Mouse (Mus musculus) lung, embryonic 14.5 days (tissue): ENCODE results near the gene 3110009E18Rik. TPM values are rescaled to one million over a fixed set of nuclear protein-coding genes. Genes with fewer than 3 reads are reported as not detected.

Source experiments
- ATAC-seq: fragments of 200-750 bp; cut with Nextera tagmentation; 2 replicates; pipeline ENCODE4 v1.8.0; 2017; ENCODE audit warnings: mild to moderate bottlenecking, moderate TSS enrichment, moderate library complexity; ENCODE audit not compliant: insufficient read depth
- DNase-seq: peaks from one replicate; pipeline ENCODE4 v3.0.0-alpha.2; 2015
- H3K27ac ChIP-seq: fragments of 300-500 bp; sonication (generic); 2 replicates; pipeline ENCODE4 v1.5.1; 2014; ENCODE audit warnings: low read depth, mild to moderate bottlenecking, moderate library complexity
- H3K27me3 ChIP-seq: fragments of 300-500 bp; sonication (generic); 2 replicates; pipeline ENCODE4 v1.6.1; 2014; ENCODE audit warnings: low read length, control low read depth; ENCODE audit not compliant: insufficient read depth
- H3K36me3 ChIP-seq: fragments of 300-500 bp; sonication (generic); 2 replicates; pipeline ENCODE4 v1.6.1; 2014; ENCODE audit warnings: control low read depth; ENCODE audit not compliant: insufficient read depth
- H3K4me1 ChIP-seq: fragments of 300-500 bp; sonication (generic); 2 replicates; pipeline ENCODE4 v1.6.1; 2014; ENCODE audit warnings: antibody characterized with exemption, control low read depth; ENCODE audit not compliant: insufficient read depth
- H3K4me2 ChIP-seq: fragments of 300-500 bp; sonication (generic); 2 replicates; pipeline ENCODE4 v1.6.1; 2014; ENCODE audit warnings: mild to moderate bottlenecking
- H3K4me3 ChIP-seq: fragments of 300-500 bp; sonication (generic); 2 replicates; pipeline ENCODE4 v1.5.1; 2014; ENCODE audit warnings: low read depth, low read length
- H3K9ac ChIP-seq: fragments of 300-500 bp; sonication (generic); 2 replicates; pipeline ENCODE4 v1.6.1; 2014
- H3K9me3 ChIP-seq: fragments of 300-500 bp; sonication (generic); 2 replicates; pipeline ENCODE4 v1.6.1; 2016; ENCODE audit warnings: low read depth, low read length, control low read depth
- CTCF ChIP-seq: IDR thresholded peaks from 2 replicates; pipeline ENCODE4 v1.5.1; 2016; ENCODE audit warnings: antibody characterized with exemption, low read depth
- WGBS: fragments of 180-500 bp; shearing (Covaris S2); extraction: QIAGEN DNeasy Blood & Tissue Kit; methylation state at CpG from one replicate; pipeline ENCODE4 v1.1.7; 2014; 5-methylcytosine and 5-hydroxymethylcytosine counted together
- polyA plus RNA-seq: library from polyadenylated mRNA; unstranded; fragments of >200 nt; fragmentation: Nextera tagmentation; extraction: Ambion mirVana; gene quantifications from 2 replicates; pipeline ENCODE4 v1.2.1, GENCODE M21; 2014

Gene 3110009E18Rik
- polyA plus RNA-seq, 1 experiment from 2014 or later, result 17.2 TPM

DNA sequence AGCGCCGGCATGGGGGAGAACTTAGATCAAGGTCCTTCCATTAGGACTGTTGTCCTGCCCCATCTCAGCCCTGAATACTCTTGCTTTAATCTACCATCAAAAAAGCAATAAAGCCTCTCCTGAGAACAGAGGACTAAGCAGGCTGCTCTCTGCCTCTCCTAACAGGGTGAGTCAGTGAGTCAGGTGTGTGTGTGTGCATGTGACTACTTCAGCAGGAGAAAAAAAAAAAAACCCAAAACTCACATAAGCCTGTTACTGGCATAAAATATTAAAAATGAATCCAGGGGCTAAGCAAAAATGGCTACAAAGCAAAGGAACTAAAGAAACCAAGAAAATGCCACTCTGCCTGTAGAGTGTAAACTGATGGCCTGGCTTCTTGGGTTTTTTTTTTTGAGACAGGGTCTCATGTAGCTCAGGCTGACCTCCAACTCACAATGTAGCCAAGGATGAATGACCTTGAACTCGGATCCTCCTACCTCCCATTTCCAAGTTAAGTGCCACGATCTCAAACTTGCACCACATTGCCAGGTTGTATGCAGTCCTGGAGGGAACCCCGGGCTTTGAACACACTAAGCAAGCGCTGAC is 114.7 kb downstream of the 3110009E18Rik start:
- 85% methylated on average over 6 of the region's 6 CpGs for WGBS
- no peak for TF ChIP-seq CTCF
- no peak overlapping the region for H3K27ac ChIP-seq
- H3K9ac ChIP-seq, result no peak overlapping the region
- H3K9me3 ChIP-seq, result no peaks in the 10 kb centered on the region
- no peak overlapping the region for H3K4me2 ChIP-seq
- H3K4me3 ChIP-seq, result no peak overlapping the region
- H3K27me3 ChIP-seq, result no peaks in the 10 kb centered on the region
- DNase-seq (no peak), ATAC-seq (no peak)
- H3K4me1 ChIP-seq, result no peaks in the 10 kb centered on the region
- no peaks in the 10 kb centered on the region for H3K36me3 ChIP-seq

DNA sequence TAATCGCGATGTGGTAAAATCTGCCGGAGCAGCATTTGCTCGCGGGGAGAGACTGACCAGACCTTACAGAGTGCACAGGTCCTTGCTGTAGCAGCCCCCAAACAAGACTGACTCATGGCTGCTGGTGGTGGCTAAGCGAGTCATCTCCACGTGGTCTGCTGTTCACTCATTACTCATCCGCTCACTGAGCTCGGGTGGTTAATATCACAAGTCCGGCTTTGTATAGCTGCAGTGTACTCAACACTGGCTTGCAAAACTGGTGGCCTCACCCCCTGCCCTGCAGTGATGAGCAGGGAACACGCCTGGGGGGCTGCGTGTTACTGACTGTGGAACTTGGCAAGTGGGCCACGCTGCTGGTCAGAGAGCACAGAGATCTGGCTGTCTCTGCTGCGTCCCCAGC is 115.4 kb downstream of the 3110009E18Rik start:
- H3K4me1 ChIP-seq, result no peaks in the 10 kb centered on the region
- no peak for TF ChIP-seq CTCF
- H3K27ac ChIP-seq, result no peak overlapping the region
- 75% methylated on average over 14 of the region's 14 CpGs for WGBS
- DNase-seq, result no peak
- H3K27me3 ChIP-seq, result no peaks in the 10 kb centered on the region
- H3K4me2 ChIP-seq, result no peak overlapping the region
- H3K36me3 ChIP-seq, result no peaks in the 10 kb centered on the region
- H3K9ac ChIP-seq, result no peak overlapping the region
- no peaks in the 10 kb centered on the region for H3K9me3 ChIP-seq
- H3K4me3 ChIP-seq, result no peak overlapping the region
- ATAC-seq, result no peak

DNA sequence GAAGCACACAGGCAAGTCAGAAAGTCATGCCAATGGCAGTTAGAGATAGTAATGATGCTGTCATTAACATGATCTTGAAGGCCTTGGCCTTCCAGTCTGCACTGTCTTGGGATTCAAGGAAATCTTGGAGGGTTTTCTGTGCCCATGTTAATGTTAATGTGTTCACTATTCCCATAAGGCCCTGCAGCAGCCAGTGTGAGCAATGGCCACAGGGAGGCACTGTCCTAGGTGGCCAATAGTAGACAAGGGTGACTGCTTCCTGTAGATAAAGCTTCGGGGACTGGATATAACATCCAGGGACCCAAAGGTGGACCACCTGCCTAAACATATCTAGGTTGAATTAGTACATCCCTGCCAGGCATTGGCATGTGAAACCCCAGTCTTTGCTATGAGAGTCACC is 116.1 kb downstream of the 3110009E18Rik start:
- H3K4me2 ChIP-seq, result no peak overlapping the region
- ATAC-seq (no peak), DNase-seq (no peak)
- WGBS, result 71% methylated on average over 1 of the region's 1 CpGs
- H3K27me3 ChIP-seq, result no peaks in the 10 kb centered on the region
- no peaks in the 10 kb centered on the region for H3K4me1 ChIP-seq
- H3K4me3 ChIP-seq, result no peak overlapping the region
- H3K36me3 ChIP-seq, result no peaks in the 10 kb centered on the region
- no peaks in the 10 kb centered on the region for H3K9me3 ChIP-seq
- H3K9ac ChIP-seq, result no peak overlapping the region
- no peak overlapping the region for H3K27ac ChIP-seq
- no peak for TF ChIP-seq CTCF

Other genes starting within 250 kb of the 3110009E18Rik start
- 6.4 and 8.4 TPM in 2 replicates for gene Tmem177, start 208.0 kb upstream of the 3110009E18Rik start, polyA plus RNA-seq
- gene Cfap221, start 124.0 kb upstream of the 3110009E18Rik start, polyA plus RNA-seq, result not detected in 2 replicates
- gene Sctr, start 114.3 kb upstream of the 3110009E18Rik start, polyA plus RNA-seq, result 0.16 and 0.29 TPM in 2 replicates
- 7.4 and 8.0 TPM in 2 replicates for gene Tmem37, start 47.1 kb upstream of the 3110009E18Rik start, polyA plus RNA-seq
- 421 and 445 TPM in 2 replicates for gene Dbi, start 109 bp upstream of the 3110009E18Rik start, polyA plus RNA-seq
- gene Steap3, start 151.5 kb downstream of the 3110009E18Rik start, polyA plus RNA-seq, result 2.3 and 2.9 TPM in 2 replicates
- gene C1ql2, start 219.4 kb downstream of the 3110009E18Rik start, polyA plus RNA-seq, result 0.12 and 0.20 TPM in 2 replicates